Mouse (Mus musculus): ENCODE data around the gene a. TPM values are rescaled to one million over a fixed set of nuclear protein-coding genes. Genes with fewer than 3 reads are reported as not detected.
"Not testable (repeated sequence)": the region's sequence is repeated elsewhere in the genome, so short reads cannot be mapped to it uniquely, and the experiment has no call there.

The a gene
- polyA plus RNA-seq, 1 experiment from 2014 or later: 1.1 TPM

DNA sequence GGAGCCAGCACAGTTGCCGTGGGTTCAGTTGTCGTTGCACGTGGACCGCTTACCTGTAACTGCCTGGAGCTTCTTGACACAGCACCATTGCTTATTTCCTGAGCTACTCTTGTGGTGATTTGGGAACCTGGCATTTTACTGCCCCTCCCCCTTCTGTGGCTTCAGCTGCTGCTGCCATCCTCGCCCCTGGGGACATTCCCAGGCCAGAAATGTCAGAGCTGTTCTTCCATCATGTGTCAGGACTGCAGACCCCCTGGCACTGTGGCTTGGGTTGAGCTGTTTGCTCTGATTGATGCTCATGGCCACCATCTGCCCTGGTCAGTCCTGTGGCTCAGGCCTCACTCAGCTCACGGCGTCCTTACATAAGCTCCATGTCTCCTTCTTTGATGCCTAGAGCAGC lies 129.7 kb downstream of the a start:
- H3K9me3 ChIP-seq (ENCODE audit: control insufficient read depth, low read length): no peaks in the 10 kb centered on the region
- no peaks in the 10 kb centered on the region for H3K4me1 ChIP-seq (ENCODE audit: control insufficient read depth, insufficient read depth, low read depth, low read length)
- WGBS: 84% methylated on average over 7 of the region's 7 CpGs
- no peak overlapping the region for H3K4me3 ChIP-seq (ENCODE audit: low read length)
- no peak for ATAC-seq
- H3K4me2 ChIP-seq (ENCODE audit: low read length): no peak overlapping the region
- H3K36me3 ChIP-seq (ENCODE audit: control insufficient read depth, insufficient read depth, low read length): no peaks in the 10 kb centered on the region
- no peak overlapping the region for H3K27ac ChIP-seq (ENCODE audit: low read depth, low read length)
- no peak overlapping the region for H3K9ac ChIP-seq (ENCODE audit: low read depth, low read length)
- no peaks in the 10 kb centered on the region for H3K27me3 ChIP-seq (replicated peaks; ENCODE audit: control insufficient read depth, insufficient read depth, low read length)

- H3K9me3 ChIP-seq (ENCODE audit: control insufficient read depth, low read length); H3K9ac ChIP-seq (ENCODE audit: low read depth, low read length); H3K4me1 ChIP-seq (ENCODE audit: control insufficient read depth, insufficient read depth, low read depth, low read length); ATAC-seq; H3K4me3 ChIP-seq (ENCODE audit: low read length); H3K4me2 ChIP-seq (ENCODE audit: low read length); H3K36me3 ChIP-seq (ENCODE audit: control insufficient read depth, insufficient read depth, low read length); H3K27me3 ChIP-seq (replicated peaks; ENCODE audit: control insufficient read depth, insufficient read depth, low read length); H3K27ac ChIP-seq (ENCODE audit: low read depth, low read length): not testable (repeated sequence)
- WGBS: no CpG with 5 or more reads among the region's 4 CpGs
Measured at GRCm38 (mm10) chr2:154922134-154922533, 130.9 kb downstream of the a start.

- Histone ChIP-seq H3K9me3 (ENCODE audit: control insufficient read depth, low read length) (no peaks in the 10 kb centered on the region), H3K36me3 (ENCODE audit: control insufficient read depth, insufficient read depth, low read length) (no peaks in the 10 kb centered on the region), H3K9ac (ENCODE audit: low read depth, low read length) (no peak overlapping the region), H3K4me1 (ENCODE audit: control insufficient read depth, insufficient read depth, low read depth, low read length) (no peaks in the 10 kb centered on the region), H3K4me3 (ENCODE audit: low read length) (no peak overlapping the region), H3K27ac (ENCODE audit: low read depth, low read length) (no peak overlapping the region), H3K27me3 (replicated peaks; ENCODE audit: control insufficient read depth, insufficient read depth, low read length) (no peaks in the 10 kb centered on the region), H3K4me2 (ENCODE audit: low read length) (no peak overlapping the region)
- ATAC-seq: no peak
- 41% methylated on average over 7 of the region's 7 CpGs for WGBS
Measured at GRCm38 (mm10) chr2:154925411-154926031, 134.3 kb downstream of the a start.

- H3K4me2 ChIP-seq (ENCODE audit: low read length): no peak overlapping the region
- H3K36me3 ChIP-seq (ENCODE audit: control insufficient read depth, insufficient read depth, low read length): no peaks in the 10 kb centered on the region
- H3K9ac ChIP-seq (ENCODE audit: low read depth, low read length): no peak overlapping the region
- no peaks in the 10 kb centered on the region for H3K4me1 ChIP-seq (ENCODE audit: control insufficient read depth, insufficient read depth, low read depth, low read length)
- ATAC-seq: no peak
- H3K27me3 ChIP-seq (replicated peaks; ENCODE audit: control insufficient read depth, insufficient read depth, low read length): no peaks in the 10 kb centered on the region; the same call in 1 of the 2 replicates
- 87% methylated on average over 6 of the region's 6 CpGs for WGBS
- H3K4me3 ChIP-seq (ENCODE audit: low read length): no peak overlapping the region
- H3K27ac ChIP-seq (ENCODE audit: low read depth, low read length): no peak overlapping the region
- H3K9me3 ChIP-seq (ENCODE audit: control insufficient read depth, low read length): no peaks in the 10 kb centered on the region
Measured at GRCm38 (mm10) chr2:154926843-154927242, 135.6 kb downstream of the a start.

- 40% methylated on average over 2 of the region's 2 CpGs for WGBS
- Histone ChIP-seq H3K4me2 (ENCODE audit: low read length) (no peak overlapping the region), H3K27me3 (replicated peaks; ENCODE audit: control insufficient read depth, insufficient read depth, low read length) (no peaks in the 10 kb centered on the region; the same call in 1 of the 2 replicates), H3K4me3 (ENCODE audit: low read length) (no peak overlapping the region), H3K36me3 (ENCODE audit: control insufficient read depth, insufficient read depth, low read length) (no peaks in the 10 kb centered on the region), H3K9ac (ENCODE audit: low read depth, low read length) (no peak overlapping the region), H3K9me3 (ENCODE audit: control insufficient read depth, low read length) (no peaks in the 10 kb centered on the region), H3K4me1 (ENCODE audit: control insufficient read depth, insufficient read depth, low read depth, low read length) (no peaks in the 10 kb centered on the region), H3K27ac (ENCODE audit: low read depth, low read length) (no peak overlapping the region)
- no peak for ATAC-seq
Measured at GRCm38 (mm10) chr2:154928298-154928697, 137.1 kb downstream of the a start.

- no peak overlapping the region for H3K9ac ChIP-seq (ENCODE audit: low read depth, low read length)
- H3K27me3 ChIP-seq (replicated peaks; ENCODE audit: control insufficient read depth, insufficient read depth, low read length): no peaks in the 10 kb centered on the region; the same call in 1 of the 2 replicates
- 51% methylated on average over 4 of the region's 4 CpGs for WGBS
- no peaks in the 10 kb centered on the region for H3K4me1 ChIP-seq (ENCODE audit: control insufficient read depth, insufficient read depth, low read depth, low read length)
- no peak for ATAC-seq
- no peak overlapping the region for H3K4me2 ChIP-seq (ENCODE audit: low read length)
- H3K36me3 ChIP-seq (ENCODE audit: control insufficient read depth, insufficient read depth, low read length): no peaks in the 10 kb centered on the region
- H3K27ac ChIP-seq (ENCODE audit: low read depth, low read length): no peak overlapping the region
- no peaks in the 10 kb centered on the region for H3K9me3 ChIP-seq (ENCODE audit: control insufficient read depth, low read length)
- no peak overlapping the region for H3K4me3 ChIP-seq (ENCODE audit: low read length)
Measured at GRCm38 (mm10) chr2:154933884-154934283, 142.7 kb downstream of the a start.

- Histone ChIP-seq H3K9ac (ENCODE audit: low read depth, low read length) (no peak overlapping the region), H3K9me3 (ENCODE audit: control insufficient read depth, low read length) (no peaks in the 10 kb centered on the region), H3K36me3 (ENCODE audit: control insufficient read depth, insufficient read depth, low read length) (no peaks in the 10 kb centered on the region), H3K4me3 (ENCODE audit: low read length) (no peak overlapping the region), H3K27ac (ENCODE audit: low read depth, low read length) (no peak overlapping the region), H3K4me2 (ENCODE audit: low read length) (no peak overlapping the region), H3K27me3 (replicated peaks; ENCODE audit: control insufficient read depth, insufficient read depth, low read length) (no peaks in the 10 kb centered on the region; the same call in 1 of the 2 replicates), H3K4me1 (ENCODE audit: control insufficient read depth, insufficient read depth, low read depth, low read length) (no peaks in the 10 kb centered on the region)
- WGBS: 65% methylated on average over 6 of the region's 6 CpGs
- no peak for ATAC-seq
Measured at GRCm38 (mm10) chr2:154936106-154936505, 144.9 kb downstream of the a start.

- ATAC-seq: no peak
- 66% methylated on average over 11 of the region's 11 CpGs for WGBS
- H3K27me3 ChIP-seq (replicated peaks; ENCODE audit: control insufficient read depth, insufficient read depth, low read length): no peaks in the 10 kb centered on the region; the same call in 1 of the 2 replicates
Measured at GRCm38 (mm10) chr2:154936536-154937155, 145.4 kb downstream of the a start.

DNA sequence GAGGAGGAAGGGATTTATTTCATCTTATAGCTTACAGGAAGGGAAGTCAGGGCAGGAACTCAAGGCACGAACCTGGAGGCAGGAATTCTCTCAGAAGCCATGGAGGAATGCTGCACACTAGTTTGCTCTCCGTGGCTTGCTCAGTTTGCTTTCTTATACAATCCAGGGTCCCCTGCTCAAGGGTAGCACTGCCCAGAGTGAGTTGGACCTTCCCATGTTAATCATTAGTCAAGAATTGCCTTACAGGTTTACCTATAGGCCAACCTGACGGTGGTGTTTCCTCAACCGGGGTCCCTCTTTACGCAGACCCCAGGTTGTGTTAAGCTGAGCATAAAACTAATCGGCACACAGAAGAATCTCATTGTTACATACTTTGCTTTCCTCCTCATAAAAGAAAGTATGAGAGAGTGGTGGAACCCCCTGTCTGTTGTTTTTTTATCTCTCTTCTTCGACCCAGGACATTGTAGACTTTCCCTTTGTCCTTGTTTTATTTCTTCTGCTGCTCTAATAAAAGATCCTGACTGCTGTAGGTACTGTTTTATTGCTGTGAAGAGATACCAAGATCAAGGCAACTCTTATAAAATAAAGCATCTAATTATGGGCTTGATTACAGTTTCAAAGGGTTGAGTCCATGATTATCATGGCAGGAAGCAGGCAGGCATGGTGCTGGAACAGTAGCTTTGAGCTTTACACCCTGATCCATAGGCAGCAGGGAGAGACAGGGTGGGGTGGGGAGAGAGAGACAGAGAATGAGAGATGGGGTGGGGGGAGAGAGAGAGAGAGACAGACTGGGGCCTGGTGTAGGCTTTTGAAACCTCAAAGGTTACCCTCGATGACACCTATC lies 146.6 kb downstream of the a start:
- H3K9ac ChIP-seq (ENCODE audit: low read depth, low read length): no peak overlapping the region
- 87% methylated on average over 8 of the region's 8 CpGs for WGBS

More at GRCm38 (mm10) chr2:154936536-154937155, 145.4 kb downstream of the a start:
- H3K4me2 ChIP-seq (ENCODE audit: low read length): no peak overlapping the region
- H3K4me1 ChIP-seq (ENCODE audit: control insufficient read depth, insufficient read depth, low read depth, low read length): no peaks in the 10 kb centered on the region
- no peak overlapping the region for H3K27ac ChIP-seq (ENCODE audit: low read depth, low read length)
- H3K36me3 ChIP-seq (ENCODE audit: control insufficient read depth, insufficient read depth, low read length): no peaks in the 10 kb centered on the region
- no peak overlapping the region for H3K4me3 ChIP-seq (ENCODE audit: low read length)
- H3K9me3 ChIP-seq (ENCODE audit: control insufficient read depth, low read length): no peaks in the 10 kb centered on the region
- H3K9ac ChIP-seq (ENCODE audit: low read depth, low read length): no peak overlapping the region

More for the DNA sequence above, 146.6 kb downstream of the a start:
- H3K4me3 ChIP-seq (ENCODE audit: low read length): no peak overlapping the region
- H3K9me3 ChIP-seq (ENCODE audit: control insufficient read depth, low read length): no peaks in the 10 kb centered on the region
- H3K27ac ChIP-seq (ENCODE audit: low read depth, low read length): no peak overlapping the region
- no peak for ATAC-seq
- H3K4me1 ChIP-seq (ENCODE audit: control insufficient read depth, insufficient read depth, low read depth, low read length): 0 out of 2 replicates have a peak, but pooled peaks cover 2% of the 10 kb centered on the region
- H3K4me2 ChIP-seq (ENCODE audit: low read length): no peak overlapping the region
- H3K27me3 ChIP-seq (replicated peaks; ENCODE audit: control insufficient read depth, insufficient read depth, low read length): no peaks in the 10 kb centered on the region
- H3K36me3 ChIP-seq (ENCODE audit: control insufficient read depth, insufficient read depth, low read length): no peaks in the 10 kb centered on the region
